Mouse (Mus musculus) hindbrain, embryonic 14.5 days (tissue): Measurements from ENCODE around the gene Sox15. TPM values are rescaled to one million over a fixed set of nuclear protein-coding genes. Genes with fewer than 3 reads are reported as not detected.

Experiments
- ATAC-seq: fragments of 200-750 bp; cut with Nextera tagmentation; 2 replicates; pipeline ENCODE4 v1.8.0; 2017; ENCODE audit warnings: moderate number of reproducible peaks, mild to moderate bottlenecking, moderate TSS enrichment, moderate library complexity; ENCODE audit not compliant: low FRiP score
- DNase-seq: peaks from one replicate; pipeline ENCODE4 v3.0.0-alpha.2; 2015; ENCODE audit warnings: low spot score
- H3K27ac ChIP-seq: fragments of 300-500 bp; sonication (generic); 2 replicates; pipeline ENCODE4 v1.5.1; 2014; ENCODE audit warnings: mild to moderate bottlenecking, moderate library complexity
- H3K27me3 ChIP-seq: fragments of 300-500 bp; sonication (generic); 2 replicates; pipeline ENCODE4 v1.6.1; 2014; ENCODE audit warnings: mild to moderate bottlenecking, low read length, mixed read lengths; ENCODE audit not compliant: control insufficient read depth, insufficient read depth
- H3K36me3 ChIP-seq: fragments of 300-500 bp; sonication (generic); replicated peaks from 2 replicates; pipeline ENCODE4 v1.6.1; 2014; ENCODE audit not compliant: control insufficient read depth, insufficient read depth
- H3K4me1 ChIP-seq: fragments of 300-500 bp; sonication (generic); replicated peaks from 2 replicates; pipeline ENCODE4 v1.6.1; 2014; ENCODE audit warnings: antibody characterized with exemption, low read length, mixed read lengths; ENCODE audit not compliant: control insufficient read depth, insufficient read depth
- H3K4me2 ChIP-seq: fragments of 300-500 bp; sonication (generic); replicated peaks from 2 replicates; pipeline ENCODE4 v1.6.1; 2014; ENCODE audit warnings: mild to moderate bottlenecking, moderate library complexity
- H3K4me3 ChIP-seq: fragments of 300-500 bp; sonication (generic); replicated peaks from 2 replicates; pipeline ENCODE4 v1.5.1; 2014; ENCODE audit warnings: mild to moderate bottlenecking, low read length
- H3K9ac ChIP-seq: fragments of 300-500 bp; sonication (generic); 2 replicates; pipeline ENCODE4 v1.6.1; 2014
- H3K9me3 ChIP-seq: fragments of 300-500 bp; sonication (generic); 2 replicates; pipeline ENCODE4 v1.6.1; 2016; ENCODE audit warnings: low read length; ENCODE audit not compliant: control insufficient read depth
- WGBS: fragments of 180-500 bp; shearing (Covaris S2); extraction: QIAGEN DNeasy Blood & Tissue Kit; methylation state at CpG from one replicate; pipeline ENCODE4 v1.1.7; 2014; 5-methylcytosine and 5-hydroxymethylcytosine counted together
- polyA plus RNA-seq: library from polyadenylated mRNA; unstranded; fragments of >200 nt; fragmentation: Nextera tagmentation; extraction: Ambion mirVana; gene quantifications from 2 replicates; pipeline ENCODE4 v1.2.1, GENCODE M21; 2014

Sox15 gene
- polyA plus RNA-seq, 1 experiment from 2014 or later: not detected

- DNase-seq: no peak
- no peaks in the 10 kb centered on the region for H3K9me3 ChIP-seq
- H3K27ac ChIP-seq: no peak overlapping the region
- no peak overlapping the region for H3K4me2 ChIP-seq
- WGBS: 91% methylated on average over 3 of the region's 3 CpGs
- H3K27me3 ChIP-seq: no peaks in the 10 kb centered on the region
- H3K4me1 ChIP-seq: peaks cover 19% of the 10 kb centered on the region
- peaks cover 73% of the 10 kb centered on the region for H3K36me3 ChIP-seq
- no peak for ATAC-seq
- no peak overlapping the region for H3K4me3 ChIP-seq
- no peak overlapping the region for H3K9ac ChIP-seq
These were observed 11.5 kb downstream of the Sox15 start for GRCm38 (mm10) chr11:69666665-69667005.

GRCm38 (mm10) chr11:69670786-69671725, 15.9 kb downstream of the Sox15 start:
- no peaks in the 10 kb centered on the region for H3K27me3 ChIP-seq
- DNase-seq: peak; percentile 94
- WGBS: 1% methylated on average over 61 of the region's 61 CpGs
- peaks cover 79% of the 10 kb centered on the region for H3K36me3 ChIP-seq
- peak; percentile 80 for ATAC-seq
- peak overlapping the region; percentile 99 for H3K4me2 ChIP-seq
- no peaks in the 10 kb centered on the region for H3K9me3 ChIP-seq
- H3K4me3 ChIP-seq: peak overlapping the region; percentile 85
- peak overlapping the region; percentile 90 for H3K9ac ChIP-seq
- peaks cover 16% of the 10 kb centered on the region for H3K4me1 ChIP-seq
- peak overlapping the region; percentile 92 for H3K27ac ChIP-seq

- Histone ChIP-seq H3K27ac (peak overlapping the region; percentile 92), H3K36me3 (peaks cover 79% of the 10 kb centered on the region), H3K4me3 (peak overlapping the region; percentile 85), H3K9ac (peak overlapping the region; percentile 90), H3K27me3 (no peaks in the 10 kb centered on the region), H3K4me2 (peak overlapping the region; percentile 99), H3K4me1 (peaks cover 16% of the 10 kb centered on the region), H3K9me3 (no peaks in the 10 kb centered on the region)
- DNase-seq: no peak
- peak; percentile 3 for ATAC-seq
- WGBS: 1% methylated on average over 43 of the region's 43 CpGs
These were observed 16.6 kb downstream of the Sox15 start for GRCm38 (mm10) chr11:69671726-69672124.

GRCm38 (mm10) chr11:69672211-69672706, 17.1 kb downstream of the Sox15 start, which contains the start of gene Eif4a1:
Eif4a1 (minus strand) TSS chr11:69672423.
- H3K27ac ChIP-seq: peak within 1 kb of the TSS; percentile 92
- under 1% methylated on average over 36 of the region's 36 CpGs for WGBS
- peak within 1 kb of the TSS; percentile 90 for H3K9ac ChIP-seq
- H3K9me3 ChIP-seq: no peaks in the 10 kb centered on the region
- DNase-seq (peak; percentile 100), ATAC-seq (peak; percentile 97)
- peaks cover 81% of the 10 kb centered on the region for H3K36me3 ChIP-seq
- H3K4me3 ChIP-seq: peak within 1 kb of the TSS; percentile 85
- peak within 1 kb of the TSS; percentile 99 for H3K4me2 ChIP-seq
- peaks cover 16% of the 10 kb centered on the region for H3K4me1 ChIP-seq
- H3K27me3 ChIP-seq: no peaks in the 10 kb centered on the region

GRCm38 (mm10) chr11:69679144-69679543, 24.0 kb downstream of the Sox15 start:
- H3K9me3 ChIP-seq: no peaks in the 10 kb centered on the region
- H3K4me1 ChIP-seq: peaks cover 25% of the 10 kb centered on the region
- H3K36me3 ChIP-seq: peaks cover 57% of the 10 kb centered on the region
- no peak for ATAC-seq
- H3K4me3 ChIP-seq: no peak overlapping the region
- H3K27ac ChIP-seq: no peak overlapping the region
- no peak for DNase-seq
- WGBS: 91% methylated on average over 2 of the region's 2 CpGs
- no peak overlapping the region for H3K9ac ChIP-seq
- no peaks in the 10 kb centered on the region for H3K27me3 ChIP-seq
- H3K4me2 ChIP-seq: no peak overlapping the region; the same call in 1 of the 2 replicates

GRCm38 (mm10) chr11:69680136-69680855, 25.2 kb downstream of the Sox15 start:
- DNase-seq: no peak
- Histone ChIP-seq H3K27me3 (no peaks in the 10 kb centered on the region), H3K4me2 (peak overlapping the region; percentile 71), H3K9ac (peak overlapping the region; percentile 74; the same call in 1 of the 2 replicates), H3K9me3 (no peaks in the 10 kb centered on the region), H3K36me3 (peaks cover 46% of the 10 kb centered on the region), H3K4me1 (peaks cover 25% of the 10 kb centered on the region), H3K27ac (no peak overlapping the region), H3K4me3 (peak overlapping the region; percentile 73)
- 90% methylated on average over 30 of the region's 30 CpGs for WGBS
- no peak for ATAC-seq

GRCm38 (mm10) chr11:69681314-69682208, 26.4 kb downstream of the Sox15 start, which contains the start of gene Senp3:
Senp3 (minus strand) TSS chr11:69682084.
- Histone ChIP-seq H3K4me3 (peak within 1 kb of the TSS; percentile 73), H3K9me3 (no peaks in the 10 kb centered on the region), H3K27me3 (no peaks in the 10 kb centered on the region), H3K27ac (peak within 1 kb of the TSS; percentile 93), H3K36me3 (peaks cover 33% of the 10 kb centered on the region), H3K4me1 (peaks cover 25% of the 10 kb centered on the region), H3K9ac (peak within 1 kb of the TSS; percentile 74), H3K4me2 (peak within 1 kb of the TSS; percentile 71)
- DNase-seq (peak; percentile 99), ATAC-seq (peak; percentile 97)
- under 1% methylated on average over 71 of the region's 80 CpGs for WGBS

- Histone ChIP-seq H3K27ac (peak overlapping the region; percentile 93), H3K9ac (peak overlapping the region; percentile 74), H3K4me2 (peak overlapping the region; percentile 71), H3K36me3 (peaks cover 25% of the 10 kb centered on the region), H3K9me3 (no peaks in the 10 kb centered on the region), H3K4me3 (peak overlapping the region; percentile 73), H3K27me3 (no peaks in the 10 kb centered on the region), H3K4me1 (peaks cover 25% of the 10 kb centered on the region)
- ATAC-seq (no peak), DNase-seq (no peak)
- 29% methylated on average over 24 of the region's 24 CpGs for WGBS
These were observed 27.2 kb downstream of the Sox15 start for GRCm38 (mm10) chr11:69682209-69682839.
